26 mouse cellular contexts compared by ENCODE assay signal in genomic region chr5:118715518-118715917, GRCm38 (mm10).
DNase-seq lines count a peak whose midpoint lies in the region; ATAC-seq lines count a peak whose summit lies in the region.
"Had no signal": no experiment of that assay in that cellular context is flagged by ENCODE, and none has a peak within 500 bp of the region (broad histone marks: within the 10 kb centered on the region; RNA-seq: fewer than 3 reads in every experiment).

No protein-coding gene starts in this region.

- no peaks in the 10 kb centered on the region for H3K36me3 ChIP-seq in forebrain, embryonic 13.5 days (ENCODE audit: poor library complexity, severe bottlenecking)
- no peaks in the 10 kb centered on the region for H3K36me3 ChIP-seq in forebrain, embryonic 11.5 days (ENCODE audit: control insufficient read depth, insufficient read depth, low read length)
- H3K36me3 ChIP-seq in midbrain, embryonic 13.5 days, result no peaks in the 10 kb centered on the region
- no peaks in the 10 kb centered on the region for H3K36me3 ChIP-seq in midbrain, embryonic 16.5 days (ENCODE audit: control insufficient read depth, insufficient read depth, low read length)
- no peaks in the 10 kb centered on the region for H3K36me3 ChIP-seq in forebrain, embryonic 14.5 days (ENCODE audit: control insufficient read depth, insufficient read depth, low read length)
- no peaks in the 10 kb centered on the region for H3K36me3 ChIP-seq in hindbrain, embryonic 15.5 days
- no peaks in the 10 kb centered on the region for H3K36me3 ChIP-seq in intestine, embryonic 15.5 days
- H3K36me3 ChIP-seq: limb, embryonic 10.5 days; limb, embryonic 15.5 days; midbrain, embryonic 12.5 days had no signal

- peak; percentile 30; the same call in 1 of the 2 replicates for ATAC-seq in forebrain, embryonic 13.5 days
- ATAC-seq in forebrain, embryonic 11.5 days (replicated peaks; ENCODE audit: low FRiP score), result no peak
- no peak for ATAC-seq in midbrain, embryonic 13.5 days
- ATAC-seq in midbrain, embryonic 16.5 days, result no peak
- ATAC-seq in forebrain, embryonic 14.5 days, result peak; percentile 46; the same call in 1 of the 2 replicates
- ATAC-seq in hindbrain, embryonic 15.5 days (ENCODE audit: low FRiP score, low read depth), result 0 out of 2 replicates have a peak, but pooled peaks have one; percentile 56
- ATAC-seq in intestine, embryonic 15.5 days, result no peak
- ATAC-seq: lung, postnatal 0 days; Patski had no signal

- peak overlapping the region; percentile 38; the same call in 1 of the 2 replicates for H3K27ac ChIP-seq in forebrain, embryonic 13.5 days
- H3K27ac ChIP-seq in forebrain, embryonic 11.5 days (ENCODE audit: low read depth, low read length), result no peak overlapping the region
- peak overlapping the region; percentile 32; the same call in 1 of the 2 replicates for H3K27ac ChIP-seq in midbrain, embryonic 13.5 days
- no peak overlapping the region for H3K27ac ChIP-seq in midbrain, embryonic 16.5 days (ENCODE audit: low read length)
- no peak overlapping the region for H3K27ac ChIP-seq in forebrain, embryonic 14.5 days (ENCODE audit: low read depth, low read length)
- no peak overlapping the region for H3K27ac ChIP-seq in hindbrain, embryonic 15.5 days (replicated peaks)
- no peak overlapping the region for H3K27ac ChIP-seq in intestine, embryonic 15.5 days
- H3K27ac ChIP-seq: limb, embryonic 10.5 days; limb, embryonic 15.5 days; liver, embryonic 13.5 days; midbrain, embryonic 12.5 days; stomach, postnatal 0 days had no signal

- WGBS in forebrain, embryonic 13.5 days, result 76% methylated on average over 7 of the region's 7 CpGs
- WGBS in forebrain, embryonic 11.5 days, result 92% methylated on average over 7 of the region's 7 CpGs
- WGBS in midbrain, embryonic 13.5 days, result 82% methylated on average over 7 of the region's 7 CpGs
- 80% methylated on average over 7 of the region's 7 CpGs for WGBS in midbrain, embryonic 16.5 days
- WGBS in forebrain, embryonic 14.5 days, result 78% methylated on average over 7 of the region's 7 CpGs
- WGBS in hindbrain, embryonic 15.5 days, result 77% methylated on average over 7 of the region's 7 CpGs
- 87% methylated on average over 7 of the region's 7 CpGs for WGBS in intestine, embryonic 15.5 days

- no peak for DNase-seq in forebrain, embryonic 11.5 days (ENCODE audit: low spot score)
- DNase-seq in forebrain, embryonic 14.5 days (ENCODE audit: low spot score), result peak; percentile 69
- no peak for DNase-seq in cerebellum, adult 9-10 months
- DNase-seq: adrenal gland, postnatal 14 days; cerebellum, adult 18-20 months; cerebellum, postnatal 25 days; heart, postnatal 14 days; kidney, adult 11 months; kidney, postnatal 14 days; layer of hippocampus, adult 9-11 months; liver, embryonic 13.5 days; lung, postnatal 4 days; thymus, adult 18-20 months; thymus, postnatal 25 days had no signal

- H3K4me2 ChIP-seq in forebrain, embryonic 13.5 days, result no peak overlapping the region
- no peak overlapping the region for H3K4me2 ChIP-seq in forebrain, embryonic 11.5 days (ENCODE audit: low read depth, low read length, severe bottlenecking)
- H3K4me2 ChIP-seq in midbrain, embryonic 13.5 days (replicated peaks), result no peak overlapping the region
- H3K4me2 ChIP-seq in midbrain, embryonic 16.5 days (ENCODE audit: low read length), result no peak overlapping the region
- no peak overlapping the region for H3K4me2 ChIP-seq in forebrain, embryonic 14.5 days (ENCODE audit: low read length)
- H3K4me2 ChIP-seq in hindbrain, embryonic 15.5 days, result no peak overlapping the region
- H3K4me2 ChIP-seq in intestine, embryonic 15.5 days (replicated peaks), result no peak overlapping the region
- H3K4me2 ChIP-seq: limb, embryonic 15.5 days; liver, embryonic 13.5 days; midbrain, embryonic 12.5 days had no signal

- H3K4me3 ChIP-seq in forebrain, embryonic 13.5 days, result no peak overlapping the region
- no peak overlapping the region for H3K4me3 ChIP-seq in forebrain, embryonic 11.5 days (ENCODE audit: low read depth, low read length)
- no peak overlapping the region for H3K4me3 ChIP-seq in midbrain, embryonic 13.5 days (replicated peaks)
- no peak overlapping the region for H3K4me3 ChIP-seq in midbrain, embryonic 16.5 days (ENCODE audit: low read depth, low read length)
- no peak overlapping the region for H3K4me3 ChIP-seq in forebrain, embryonic 14.5 days (ENCODE audit: low read depth, low read length)
- no peak overlapping the region for H3K4me3 ChIP-seq in hindbrain, embryonic 15.5 days
- H3K4me3 ChIP-seq in intestine, embryonic 15.5 days (replicated peaks), result no peak overlapping the region
- H3K4me3 ChIP-seq: limb, embryonic 10.5 days; limb, embryonic 15.5 days; liver, embryonic 13.5 days; megakaryocyte, embryonic 14.5 days; midbrain, embryonic 12.5 days had no signal

- no peaks in the 10 kb centered on the region for H3K27me3 ChIP-seq in forebrain, embryonic 13.5 days
- H3K27me3 ChIP-seq in forebrain, embryonic 11.5 days (ENCODE audit: control insufficient read depth, insufficient read depth, low read length), result no peaks in the 10 kb centered on the region
- H3K27me3 ChIP-seq in midbrain, embryonic 13.5 days, result no peaks in the 10 kb centered on the region
- no peaks in the 10 kb centered on the region for H3K27me3 ChIP-seq in midbrain, embryonic 16.5 days (ENCODE audit: control insufficient read depth, insufficient read depth, low read depth, low read length)
- H3K27me3 ChIP-seq in forebrain, embryonic 14.5 days (replicated peaks; ENCODE audit: control insufficient read depth, insufficient read depth, low read length), result no peaks in the 10 kb centered on the region
- no peaks in the 10 kb centered on the region for H3K27me3 ChIP-seq in hindbrain, embryonic 15.5 days
- H3K27me3 ChIP-seq in intestine, embryonic 15.5 days (replicated peaks), result no peaks in the 10 kb centered on the region
- H3K27me3 ChIP-seq: limb, embryonic 15.5 days; liver, embryonic 13.5 days; megakaryocyte, embryonic 14.5 days; midbrain, embryonic 12.5 days; Patski had no signal

- H3K4me1 ChIP-seq in forebrain, embryonic 13.5 days, result peaks cover 60% of the 10 kb centered on the region
- peaks cover 3% of the 10 kb centered on the region; the same call in 1 of the 2 replicates for H3K4me1 ChIP-seq in forebrain, embryonic 11.5 days (replicated peaks; ENCODE audit: control insufficient read depth, insufficient read depth, low read length)
- peaks cover 56% of the 10 kb centered on the region for H3K4me1 ChIP-seq in midbrain, embryonic 13.5 days (replicated peaks)
- peaks cover 33% of the 10 kb centered on the region for H3K4me1 ChIP-seq in midbrain, embryonic 16.5 days (ENCODE audit: control insufficient read depth, insufficient read depth, low read length)
- peaks cover 40% of the 10 kb centered on the region for H3K4me1 ChIP-seq in forebrain, embryonic 14.5 days (ENCODE audit: control insufficient read depth, insufficient read depth, low read length)
- peaks cover 56% of the 10 kb centered on the region for H3K4me1 ChIP-seq in hindbrain, embryonic 15.5 days (replicated peaks)
- no peaks in the 10 kb centered on the region; the same call in 1 of the 2 replicates for H3K4me1 ChIP-seq in intestine, embryonic 15.5 days (replicated peaks)

- H3K9me3 ChIP-seq in forebrain, embryonic 13.5 days (replicated peaks), result no peaks in the 10 kb centered on the region
- no peaks in the 10 kb centered on the region for H3K9me3 ChIP-seq in forebrain, embryonic 11.5 days (ENCODE audit: control insufficient read depth, low read length)
- no peaks in the 10 kb centered on the region for H3K9me3 ChIP-seq in midbrain, embryonic 13.5 days
- H3K9me3 ChIP-seq in midbrain, embryonic 16.5 days (replicated peaks; ENCODE audit: control insufficient read depth, low read length, poor library complexity, severe bottlenecking), result no peaks in the 10 kb centered on the region
- no peaks in the 10 kb centered on the region for H3K9me3 ChIP-seq in forebrain, embryonic 14.5 days (replicated peaks; ENCODE audit: control insufficient read depth, low read length)
- no peaks in the 10 kb centered on the region for H3K9me3 ChIP-seq in hindbrain, embryonic 15.5 days
- no peaks in the 10 kb centered on the region for H3K9me3 ChIP-seq in intestine, embryonic 15.5 days
- H3K9me3 ChIP-seq: limb, embryonic 10.5 days; limb, embryonic 15.5 days; liver, embryonic 13.5 days; midbrain, embryonic 12.5 days had no signal

- no peak overlapping the region for H3K9ac ChIP-seq in forebrain, embryonic 13.5 days
- no peak overlapping the region for H3K9ac ChIP-seq in forebrain, embryonic 11.5 days (ENCODE audit: low read length)
- 0 out of 2 replicates have a peak overlapping the region, but pooled peaks have one; percentile 12 for H3K9ac ChIP-seq in midbrain, embryonic 13.5 days (replicated peaks)
- no peak overlapping the region for H3K9ac ChIP-seq in midbrain, embryonic 16.5 days (ENCODE audit: low read depth, low read length)
- no peak overlapping the region for H3K9ac ChIP-seq in forebrain, embryonic 14.5 days (ENCODE audit: low read length)
- no peak overlapping the region for H3K9ac ChIP-seq in hindbrain, embryonic 15.5 days
- no peak overlapping the region for H3K9ac ChIP-seq in intestine, embryonic 15.5 days
- H3K9ac ChIP-seq: limb, embryonic 15.5 days; liver, embryonic 13.5 days; midbrain, embryonic 12.5 days had no signal

Comparison
In these comparisons a context has a peak if more than half of its experiments do, and no peak if none do; other contexts are left out.
1. ATAC-seq: peak in forebrain, embryonic 13.5 days (single experiment), forebrain, embryonic 14.5 days (single experiment) and hindbrain, embryonic 15.5 days (single experiment); none in forebrain, embryonic 11.5 days (single experiment), midbrain, embryonic 13.5 days (single experiment), midbrain, embryonic 16.5 days (single experiment) and intestine, embryonic 15.5 days (single experiment).
2. H3K27ac ChIP-seq: peak in forebrain, embryonic 13.5 days (single experiment) and midbrain, embryonic 13.5 days (single experiment); none in forebrain, embryonic 11.5 days (single experiment), midbrain, embryonic 16.5 days (single experiment), forebrain, embryonic 14.5 days (single experiment), hindbrain, embryonic 15.5 days (single experiment) and intestine, embryonic 15.5 days (single experiment).